Mouse (Mus musculus) kidney, adult 2 months (tissue): ENCODE results near the gene Eps8l2.

ENCODE experiments used
- CTCF ChIP-seq: fragments of 200-500 bp; conservative IDR thresholded peaks from 2 replicates; pipeline ENCODE4 v1.5.1; 2011; ENCODE audit warnings: low read depth, mild to moderate bottlenecking, control low read depth, low read length, moderate library complexity, mixed read lengths; ENCODE audit not compliant: insufficient read depth, insufficient read length
- POLR2A ChIP-seq: fragments of 200-500 bp; IDR thresholded peaks from one replicate; pipeline ENCODE4 v1.6.1; 2011; ENCODE audit warnings: low read depth, low read length, control low read depth

- TF ChIP-seq CTCF (no peak), POLR2A (no peak)
Measured at GRCm38 (mm10) chr7:141365049-141365445, 26.4 kb downstream of the Eps8l2 start.
